In genomic region chr6:128581508-128581907, GRCm38 (mm10) we compare ENCODE assay signal across 20 mouse cellular contexts. TPM values are rescaled to one million over a fixed set of nuclear protein-coding genes. Genes with fewer than 3 reads are reported as not detected.
DNase-seq lines count a peak whose midpoint lies in the region; ATAC-seq and TF ChIP-seq lines count a peak whose summit lies in the region.
"Had no signal": no experiment of that assay in that cellular context is flagged by ENCODE, and none has a peak within 500 bp of the region (broad histone marks: within the 10 kb centered on the region; RNA-seq: fewer than 3 reads in every experiment).

Gene A2ml1, minus strand, starts transcription at chr6:128581608.

- no peaks in the 10 kb centered on the region for H3K4me1 ChIP-seq in kidney, embryonic 14.5 days (ENCODE audit: control insufficient read depth, insufficient read depth, low read length)
- no peaks in the 10 kb centered on the region for H3K4me1 ChIP-seq in cortical plate, adult 2 months (ENCODE audit: control insufficient read depth, insufficient read depth, low read length)
- H3K4me1 ChIP-seq in kidney, postnatal 0 days (replicated peaks; ENCODE audit: insufficient read depth, low read length) = no peaks in the 10 kb centered on the region
- H3K4me1 ChIP-seq: embryonic facial prominence, embryonic 13.5 days; forebrain, embryonic 15.5 days; heart, embryonic 10.5 days; midbrain, embryonic 13.5 days; neural tube, embryonic 13.5 days had no signal

- H3K9me3 ChIP-seq in kidney, embryonic 14.5 days (ENCODE audit: control insufficient read depth, low read length) = no peaks in the 10 kb centered on the region
- no peaks in the 10 kb centered on the region for H3K9me3 ChIP-seq in kidney, postnatal 0 days (replicated peaks; ENCODE audit: low read length)
- H3K9me3 ChIP-seq: embryonic facial prominence, embryonic 13.5 days; forebrain, embryonic 15.5 days; heart, embryonic 10.5 days; midbrain, embryonic 13.5 days; neural tube, embryonic 13.5 days had no signal

- no peak for DNase-seq in kidney, adult 11 months
- DNase-seq in left cerebral cortex, postnatal 10 days (ENCODE audit: extremely low spot score in 1 of 2, low spot score in 2 of 2) = no peak
- no peak for DNase-seq in left cerebral cortex, adult 8-10 months (ENCODE audit: low spot score in 2 of 2)
- peak; percentile 25 for DNase-seq in kidney, postnatal 0 days (ENCODE audit: low spot score)
- DNase-seq in lung, adult 18-20 months = no peak
- DNase-seq: adrenal gland, adult 2 months; cerebellum, adult 8-10 months; gastrocnemius, postnatal 36 days; heart, postnatal 10 days; lung, postnatal 10 days; right cerebral cortex, adult 18-20 months had no signal

- TF ChIP-seq POLR2A in cortical plate, adult 2 months (IDR thresholded peaks at IDR 0.05; ENCODE audit: extremely low read depth, insufficient read depth, low read length) = no peak

- 0 out of 2 replicates have a peak, but pooled peaks have one; percentile 20 for ATAC-seq in kidney, embryonic 14.5 days (ENCODE audit: low FRiP score, low TSS enrichment)
- no peak for ATAC-seq in kidney, postnatal 0 days (replicated peaks; ENCODE audit: low FRiP score, low read depth)
- ATAC-seq: forebrain, embryonic 15.5 days; midbrain, embryonic 13.5 days had no signal

- H3K4me2 ChIP-seq in kidney, embryonic 14.5 days (replicated peaks; ENCODE audit: low read depth, low read length) = no peak within 1 kb of the TSS; the same call in 1 of the 2 replicates
- no peak within 1 kb of the TSS for H3K4me2 ChIP-seq in kidney, postnatal 0 days (ENCODE audit: low read length)
- H3K4me2 ChIP-seq: embryonic facial prominence, embryonic 13.5 days; forebrain, embryonic 15.5 days; midbrain, embryonic 13.5 days; neural tube, embryonic 13.5 days had no signal

- TF ChIP-seq CTCF in cortical plate, adult 2 months (IDR thresholded peaks at IDR 0.05; ENCODE audit: extremely low read depth, insufficient read depth, low read length) = no peak
- TF ChIP-seq CTCF in kidney, postnatal 0 days (IDR thresholded peaks at IDR 0.05; ENCODE audit: low read depth) = no peak

- no peak within 1 kb of the TSS for H3K4me3 ChIP-seq in kidney, embryonic 14.5 days (ENCODE audit: low read length)
- H3K4me3 ChIP-seq in cortical plate, adult 2 months (ENCODE audit: insufficient read depth, low read length) = no peak within 1 kb of the TSS
- no peak within 1 kb of the TSS for H3K4me3 ChIP-seq in kidney, postnatal 0 days (replicated peaks; ENCODE audit: low read depth, low read length)
- H3K4me3 ChIP-seq: embryonic facial prominence, embryonic 13.5 days; forebrain, embryonic 15.5 days; heart, embryonic 10.5 days; midbrain, embryonic 13.5 days; neural tube, embryonic 13.5 days had no signal

- intact Hi-C loops in left cerebral cortex, postnatal 10 days (cut with DNase I) = no loop called here

- 24% methylated on average over 11 of the region's 11 CpGs for WGBS in kidney, embryonic 14.5 days
- WGBS in kidney, postnatal 0 days = 14% methylated on average over 11 of the region's 11 CpGs

- no peaks in the 10 kb centered on the region for H3K27me3 ChIP-seq in kidney, embryonic 14.5 days (ENCODE audit: control insufficient read depth, insufficient read depth, low read length)
- no peaks in the 10 kb centered on the region for H3K27me3 ChIP-seq in kidney, postnatal 0 days (ENCODE audit: insufficient read depth, low read length)
- H3K27me3 ChIP-seq: embryonic facial prominence, embryonic 13.5 days; forebrain, embryonic 15.5 days; midbrain, embryonic 13.5 days; neural tube, embryonic 13.5 days had no signal

- peak within 1 kb of the TSS; percentile 1; the same call in 1 of the 2 replicates for H3K9ac ChIP-seq in kidney, embryonic 14.5 days (ENCODE audit: low read depth, low read length)
- H3K9ac ChIP-seq in kidney, postnatal 0 days (ENCODE audit: low read depth, low read length) = no peak within 1 kb of the TSS
- H3K9ac ChIP-seq: embryonic facial prominence, embryonic 13.5 days; forebrain, embryonic 15.5 days; midbrain, embryonic 13.5 days; neural tube, embryonic 13.5 days had no signal

- H3K36me3 ChIP-seq in kidney, embryonic 14.5 days (ENCODE audit: control insufficient read depth, insufficient read depth, low read length) = no peaks in the 10 kb centered on the region
- H3K36me3 ChIP-seq in kidney, postnatal 0 days (ENCODE audit: insufficient read depth, low read length) = no peaks in the 10 kb centered on the region
- H3K36me3 ChIP-seq: embryonic facial prominence, embryonic 13.5 days; forebrain, embryonic 15.5 days; heart, embryonic 10.5 days; midbrain, embryonic 13.5 days; neural tube, embryonic 13.5 days had no signal

- no peak within 1 kb of the TSS for H3K27ac ChIP-seq in kidney, embryonic 14.5 days (ENCODE audit: low read depth, low read length)
- H3K27ac ChIP-seq in cortical plate, adult 2 months (ENCODE audit: insufficient read depth, low read length) = no peak within 1 kb of the TSS
- no peak within 1 kb of the TSS for H3K27ac ChIP-seq in kidney, postnatal 0 days
- H3K27ac ChIP-seq: embryonic facial prominence, embryonic 13.5 days; forebrain, embryonic 15.5 days; heart, embryonic 10.5 days; midbrain, embryonic 13.5 days; neural tube, embryonic 13.5 days had no signal

RNA-seq across cellular contexts. Expression of gene A2ml1, which starts in this region (rescaled TPM):
- 0.26 and 0.30 TPM in 2 replicates for polyA plus RNA-seq in kidney, embryonic 14.5 days (2014; fragmentation: Nextera tagmentation; extraction: Ambion mirVana)
- total RNA-seq in left cerebral cortex, postnatal 10 days (2021) = 10 to 100 TPM; 16.1 to 17.9 TPM
- total RNA-seq in left cerebral cortex, adult 8-10 months (2022) = 10 to 100 TPM in 2 of 4 experiments, 1 to 10 TPM in 2; 6.2 to 13.6 (median 9.9) TPM
- polyA plus RNA-seq in cortical plate, adult 2 months (2012; rRNA removed) = 30.6 and 32.4 TPM in 2 replicates
- 0.71 and 0.84 TPM in 2 replicates for polyA plus RNA-seq in kidney, postnatal 0 days (2015; fragmentation: Nextera tagmentation; extraction: Ambion mirVana)
- total RNA-seq: adrenal gland, adult 2 months; gastrocnemius, postnatal 36 days; heart, postnatal 10 days; megakaryocyte, adult 5-6 weeks had no signal
- polyA plus RNA-seq: adrenal gland, adult 2 months; hindbrain, embryonic 11.5 days had no signal

Comparison
In these comparisons a context has a peak if more than half of its experiments do, and no peak if none do; other contexts are left out.
1. RNA of gene A2ml1 (polyA plus RNA-seq): 30.6 to 32.4 TPM in cortical plate, adult 2 months; 0.71 to 0.84 TPM in kidney, postnatal 0 days and 0.26 to 0.30 TPM in kidney, embryonic 14.5 days; every median in the first group is over 10 times any median in the second.
2. Peak in ATAC-seq and H3K9ac ChIP-seq in kidney, embryonic 14.5 days; RNA of the gene not detected or under 1 TPM.
3. Peak in DNase-seq in kidney, postnatal 0 days; RNA of the gene not detected or under 1 TPM.